Mouse (Mus musculus): ENCODE measurements at regions not wholly inside any gene's neighbourhood (a gene's known extent, or its start where the extent isn't known, plus 50 kb on each side); places are given as distances from the start of the nearest gene placed in this dataset.

DNA sequence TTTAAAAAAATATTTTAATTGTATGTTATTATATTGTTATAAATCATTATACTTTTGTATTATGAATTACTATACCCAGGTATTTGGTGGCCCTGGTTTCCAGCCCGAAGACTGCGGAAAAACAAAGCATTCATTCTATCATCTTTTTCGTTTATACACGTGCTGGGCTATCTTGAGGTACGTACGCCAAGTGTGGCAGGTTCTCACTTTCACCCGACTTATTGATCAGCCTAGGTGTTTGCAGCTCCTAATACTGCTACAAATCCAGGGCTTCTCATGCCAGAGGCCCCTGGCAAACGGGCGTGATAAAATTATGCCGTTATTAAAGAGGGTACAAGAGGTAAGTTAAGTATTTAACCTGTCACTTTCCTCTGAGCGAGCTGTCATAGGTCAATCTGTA, 145.5 kb downstream of the Tbc1d30 start:
- 77% methylated on average over 11 of the region's 11 CpGs for WGBS
- Histone ChIP-seq H3K4me2 (ENCODE audit: low read depth, low read length) (no peak overlapping the region), H3K4me1 (ENCODE audit: control insufficient read depth, insufficient read depth, low read length) (peaks cover 3% of the 10 kb centered on the region; the same call in 1 of the 2 replicates), H3K36me3 (replicated peaks; ENCODE audit: control insufficient read depth, insufficient read depth, low read depth, low read length) (no peaks in the 10 kb centered on the region), H3K27ac (replicated peaks; ENCODE audit: low read depth, low read length) (no peak overlapping the region), H3K9ac (replicated peaks; ENCODE audit: low read length) (no peak overlapping the region), H3K27me3 (ENCODE audit: control insufficient read depth, insufficient read depth, low read length) (no peaks in the 10 kb centered on the region), H3K4me3 (ENCODE audit: low read depth, low read length) (no peak overlapping the region), H3K9me3 (replicated peaks; ENCODE audit: control insufficient read depth, low read length) (no peaks in the 10 kb centered on the region)
- ATAC-seq (replicated peaks; ENCODE audit: insufficient number of reproducible peaks, low FRiP score, low TSS enrichment, low read depth) (no peak), DNase-seq (ENCODE audit: low spot score) (no peak)

DNA sequence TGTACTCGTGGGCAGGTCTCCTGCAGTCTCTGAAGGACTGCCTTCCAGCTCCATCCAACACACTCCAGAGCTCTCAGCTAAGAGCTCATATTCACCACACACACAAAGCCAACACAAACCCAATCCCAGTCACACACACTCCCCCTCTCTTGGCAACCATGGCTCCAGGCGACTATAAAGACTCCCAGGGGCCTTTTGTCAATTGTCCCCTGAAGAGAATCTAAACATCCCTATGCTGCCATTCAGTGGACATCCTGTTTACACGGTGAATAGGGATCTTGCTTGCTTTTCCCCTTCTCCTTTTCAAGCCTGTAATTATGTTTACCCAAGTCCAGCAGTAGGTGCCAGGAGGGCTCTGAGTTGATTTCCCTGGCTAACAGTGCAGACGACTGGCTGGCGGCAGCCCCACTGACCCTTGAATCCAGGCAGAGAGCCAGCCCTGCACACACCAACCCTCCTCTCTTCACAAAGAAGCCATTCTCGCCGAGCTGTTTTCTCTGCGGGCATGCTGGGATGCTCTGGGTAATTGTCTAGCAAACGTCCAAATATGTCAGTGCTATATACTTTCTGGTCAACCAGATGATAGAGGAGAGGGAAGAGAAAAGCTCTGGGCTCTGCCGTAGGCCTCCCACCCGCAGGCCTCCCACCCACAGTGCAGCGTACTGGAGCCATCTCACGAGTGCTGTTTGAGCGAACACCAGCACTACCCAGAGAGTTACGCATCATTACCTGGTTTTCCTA, 144.9 kb downstream of the Tbc1d30 start:
- H3K27ac ChIP-seq (replicated peaks; ENCODE audit: low read depth, low read length), result peak overlapping the region; percentile 14; the same call in 1 of the 2 replicates
- H3K4me3 ChIP-seq (ENCODE audit: low read depth, low read length), result no peak overlapping the region
- H3K27me3 ChIP-seq (ENCODE audit: control insufficient read depth, insufficient read depth, low read length), result no peaks in the 10 kb centered on the region
- DNase-seq (ENCODE audit: low spot score), result peak; percentile 54
- ATAC-seq (replicated peaks; ENCODE audit: insufficient number of reproducible peaks, low FRiP score, low TSS enrichment, low read depth), result peak; percentile 72
- no peaks in the 10 kb centered on the region for H3K36me3 ChIP-seq (replicated peaks; ENCODE audit: control insufficient read depth, insufficient read depth, low read depth, low read length)
- H3K4me2 ChIP-seq (ENCODE audit: low read depth, low read length), result no peak overlapping the region
- no peak overlapping the region; the same call in 1 of the 2 replicates for H3K9ac ChIP-seq (replicated peaks; ENCODE audit: low read length)
- H3K4me1 ChIP-seq (ENCODE audit: control insufficient read depth, insufficient read depth, low read length), result peaks cover 3% of the 10 kb centered on the region; the same call in 1 of the 2 replicates
- H3K9me3 ChIP-seq (replicated peaks; ENCODE audit: control insufficient read depth, low read length), result no peaks in the 10 kb centered on the region
- WGBS, result 12% methylated on average over 15 of the region's 15 CpGs

DNA sequence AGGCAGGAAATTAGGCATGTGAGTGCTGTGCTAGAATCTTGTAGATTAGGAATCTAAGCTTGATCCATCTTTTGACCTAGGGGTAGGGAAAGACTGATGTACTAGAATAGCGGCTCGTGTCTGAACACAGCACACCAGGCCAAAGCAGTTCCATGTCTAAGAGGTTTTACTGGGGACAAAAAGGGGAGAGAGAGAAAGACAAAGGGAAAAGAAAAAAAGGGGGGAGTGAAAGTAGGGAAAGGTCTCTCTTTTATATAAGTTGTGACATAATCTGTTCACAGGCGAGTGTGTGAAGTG, 144.4 kb downstream of the Tbc1d30 start:
- 65% methylated on average over 3 of the region's 3 CpGs for WGBS
- Histone ChIP-seq H3K4me2 (ENCODE audit: low read depth, low read length) (no peak overlapping the region), H3K27ac (replicated peaks; ENCODE audit: low read depth, low read length) (peak overlapping the region; percentile 14; the same call in 1 of the 2 replicates), H3K9me3 (replicated peaks; ENCODE audit: control insufficient read depth, low read length) (no peaks in the 10 kb centered on the region), H3K27me3 (ENCODE audit: control insufficient read depth, insufficient read depth, low read length) (no peaks in the 10 kb centered on the region), H3K4me1 (ENCODE audit: control insufficient read depth, insufficient read depth, low read length) (peaks cover 3% of the 10 kb centered on the region; the same call in 1 of the 2 replicates), H3K36me3 (replicated peaks; ENCODE audit: control insufficient read depth, insufficient read depth, low read depth, low read length) (no peaks in the 10 kb centered on the region), H3K9ac (replicated peaks; ENCODE audit: low read length) (no peak overlapping the region), H3K4me3 (ENCODE audit: low read depth, low read length) (no peak overlapping the region)
- DNase-seq (ENCODE audit: low spot score) (no peak), ATAC-seq (replicated peaks; ENCODE audit: insufficient number of reproducible peaks, low FRiP score, low TSS enrichment, low read depth) (no peak)

Data from embryonic facial prominence, embryonic 11.5 days (tissue).